ENCODE assay signal across 26 mouse cellular contexts in genomic region chr8:105342768-105343167, GRCm38 (mm10). TPM values are rescaled to one million over a fixed set of nuclear protein-coding genes. Genes with fewer than 3 reads are reported as not detected.
DNase-seq lines count a peak whose midpoint lies in the region; ATAC-seq and TF ChIP-seq lines count a peak whose summit lies in the region.
"Had no signal": no experiment of that assay in that cellular context is flagged by ENCODE, and none has a peak within 500 bp of the region (broad histone marks: within the 10 kb centered on the region; RNA-seq: fewer than 3 reads in every experiment).

No protein-coding gene starts in this region.

- peaks cover 6% of the 10 kb centered on the region for H3K36me3 ChIP-seq in kidney, embryonic 15.5 days
- H3K36me3 ChIP-seq in kidney, adult 2 months (ENCODE audit: control insufficient read depth, insufficient read depth, low read length): no peaks in the 10 kb centered on the region
- peaks cover 14% of the 10 kb centered on the region for H3K36me3 ChIP-seq in lung, embryonic 16.5 days (ENCODE audit: control insufficient read depth, insufficient read depth, low read length)
- H3K36me3 ChIP-seq in stomach, embryonic 15.5 days: 0 out of 2 replicates have a peak, but pooled peaks cover 6% of the 10 kb centered on the region
- no peaks in the 10 kb centered on the region for H3K36me3 ChIP-seq in stomach, postnatal 0 days (ENCODE audit: control insufficient read depth, insufficient read depth, low read length)
- H3K36me3 ChIP-seq: embryonic facial prominence, embryonic 12.5 days; embryonic facial prominence, embryonic 15.5 days had no signal

- no peak overlapping the region for H3K4me2 ChIP-seq in kidney, embryonic 15.5 days
- peak overlapping the region; percentile 92 for H3K4me2 ChIP-seq in lung, embryonic 16.5 days (ENCODE audit: low read depth, low read length)
- H3K4me2 ChIP-seq in stomach, embryonic 15.5 days: no peak overlapping the region
- no peak overlapping the region for H3K4me2 ChIP-seq in stomach, postnatal 0 days (replicated peaks; ENCODE audit: low read depth)
- H3K4me2 ChIP-seq: embryonic facial prominence, embryonic 12.5 days; embryonic facial prominence, embryonic 15.5 days; heart, embryonic 12.5 days; hindbrain, embryonic 14.5 days had no signal

- no peak for TF ChIP-seq POLR2A in kidney, adult 2 months (IDR thresholded peaks at IDR 0.05; ENCODE audit: low read depth, low read length)

- no peak for TF ChIP-seq CTCF in kidney, adult 2 months (conservative IDR thresholded peaks at IDR 0.05; ENCODE audit: insufficient read depth, insufficient read length, low read depth, low read length)
- no peak for TF ChIP-seq CTCF in stomach, postnatal 0 days (IDR thresholded peaks at IDR 0.05; ENCODE audit: low read depth)

- H3K9me3 ChIP-seq in kidney, embryonic 15.5 days (replicated peaks): no peaks in the 10 kb centered on the region
- no peaks in the 10 kb centered on the region for H3K9me3 ChIP-seq in lung, embryonic 16.5 days (ENCODE audit: control insufficient read depth, low read length)
- no peaks in the 10 kb centered on the region for H3K9me3 ChIP-seq in stomach, embryonic 15.5 days
- no peaks in the 10 kb centered on the region for H3K9me3 ChIP-seq in stomach, postnatal 0 days (ENCODE audit: control insufficient read depth, low read length)
- H3K9me3 ChIP-seq: embryonic facial prominence, embryonic 12.5 days; embryonic facial prominence, embryonic 15.5 days; G1E; heart, embryonic 12.5 days had no signal

- no peak for TF ChIP-seq EP300 in stomach, postnatal 0 days (optimal IDR thresholded peaks at IDR 0.05)

- peaks cover 69% of the 10 kb centered on the region for H3K4me1 ChIP-seq in kidney, embryonic 15.5 days
- no peaks in the 10 kb centered on the region; the same call in 1 of the 2 replicates for H3K4me1 ChIP-seq in kidney, adult 2 months (ENCODE audit: control insufficient read depth, insufficient read depth, low read length)
- H3K4me1 ChIP-seq in lung, embryonic 16.5 days (replicated peaks; ENCODE audit: control insufficient read depth, insufficient read depth, low read length): peaks cover 63% of the 10 kb centered on the region
- H3K4me1 ChIP-seq in stomach, embryonic 15.5 days: peaks cover 59% of the 10 kb centered on the region
- H3K4me1 ChIP-seq in stomach, postnatal 0 days (replicated peaks; ENCODE audit: control insufficient read depth, insufficient read depth): peaks cover 23% of the 10 kb centered on the region

- ATAC-seq in kidney, embryonic 15.5 days (replicated peaks; ENCODE audit: low FRiP score): no peak
- no peak for ATAC-seq in lung, embryonic 16.5 days (ENCODE audit: low read depth)
- no peak for ATAC-seq in stomach, embryonic 15.5 days (ENCODE audit: insufficient read depth, low FRiP score, low read depth)
- no peak for ATAC-seq in stomach, postnatal 0 days (ENCODE audit: low FRiP score, low TSS enrichment)
- ATAC-seq: forebrain, embryonic 14.5 days; forebrain, postnatal 0 days; hindbrain, postnatal 0 days had no signal

- H3K4me3 ChIP-seq in kidney, embryonic 15.5 days (replicated peaks): no peak overlapping the region
- no peak overlapping the region for H3K4me3 ChIP-seq in kidney, adult 2 months (ENCODE audit: insufficient read depth, low read depth, low read length)
- H3K4me3 ChIP-seq in lung, embryonic 16.5 days (ENCODE audit: low read length): peak overlapping the region; percentile 91
- H3K4me3 ChIP-seq in stomach, embryonic 15.5 days (replicated peaks): no peak overlapping the region
- H3K4me3 ChIP-seq in stomach, postnatal 0 days (ENCODE audit: low read depth, low read length): no peak overlapping the region
- H3K4me3 ChIP-seq: embryonic facial prominence, embryonic 12.5 days; embryonic facial prominence, embryonic 15.5 days; heart, embryonic 12.5 days had no signal

- no peak overlapping the region for H3K9ac ChIP-seq in kidney, embryonic 15.5 days
- H3K9ac ChIP-seq in lung, embryonic 16.5 days (ENCODE audit: low read length): peak overlapping the region; percentile 49
- no peak overlapping the region for H3K9ac ChIP-seq in stomach, embryonic 15.5 days
- no peak overlapping the region for H3K9ac ChIP-seq in stomach, postnatal 0 days (ENCODE audit: low read length)
- H3K9ac ChIP-seq: embryonic facial prominence, embryonic 12.5 days; embryonic facial prominence, embryonic 15.5 days; forebrain, postnatal 0 days; heart, embryonic 12.5 days; hindbrain, embryonic 14.5 days had no signal

- WGBS in kidney, embryonic 15.5 days: 77% methylated on average over 4 of the region's 4 CpGs
- whole genome bisulfite sequencing in kidney, adult 2 months: 92% methylated on average over 4 of the region's 4 CpGs
- 44% methylated on average over 4 of the region's 4 CpGs for WGBS in lung, embryonic 16.5 days
- WGBS in stomach, embryonic 15.5 days: 57% methylated on average over 4 of the region's 4 CpGs
- WGBS in stomach, postnatal 0 days: 77% methylated on average over 4 of the region's 4 CpGs

- 0 out of 2 replicates have a peak overlapping the region, but pooled peaks have one; percentile 19 for H3K27ac ChIP-seq in kidney, embryonic 15.5 days
- no peak overlapping the region for H3K27ac ChIP-seq in kidney, adult 2 months (ENCODE audit: insufficient read depth, low read depth, low read length)
- peak overlapping the region; percentile 98 for H3K27ac ChIP-seq in lung, embryonic 16.5 days (ENCODE audit: low read length)
- peak overlapping the region; percentile 61; the same call in 1 of the 2 replicates for H3K27ac ChIP-seq in stomach, embryonic 15.5 days
- H3K27ac ChIP-seq in stomach, postnatal 0 days (replicated peaks): no peak overlapping the region
- H3K27ac ChIP-seq: embryonic facial prominence, embryonic 12.5 days; embryonic facial prominence, embryonic 15.5 days; hindbrain, embryonic 14.5 days; hindbrain, postnatal 0 days had no signal

- no peak for DNase-seq in kidney, adult 2 months
- DNase-seq in lung, postnatal 36 days: no peak
- no peak for DNase-seq in stomach, postnatal 0 days (ENCODE audit: low spot score)
- DNase-seq: adrenal gland, adult 2 months; adrenal gland, postnatal 14 days; B cell, adult 2 months; cerebellum, adult 11 months; cerebellum, adult 2 months; cerebellum, adult 9-11 months; cerebellum, postnatal 25 days; forebrain, postnatal 0 days; gastrocnemius, postnatal 14 days; heart, adult 11 months; heart, postnatal 14 days; heart, postnatal 4 days had no signal

- no peaks in the 10 kb centered on the region for H3K27me3 ChIP-seq in kidney, embryonic 15.5 days
- H3K27me3 ChIP-seq in kidney, adult 2 months (replicated peaks; ENCODE audit: control insufficient read depth, insufficient read depth, low read length): no peaks in the 10 kb centered on the region
- H3K27me3 ChIP-seq in lung, embryonic 16.5 days (ENCODE audit: control insufficient read depth, insufficient read depth, low read depth, low read length): no peaks in the 10 kb centered on the region
- H3K27me3 ChIP-seq in stomach, embryonic 15.5 days (replicated peaks): no peaks in the 10 kb centered on the region
- no peaks in the 10 kb centered on the region for H3K27me3 ChIP-seq in stomach, postnatal 0 days (ENCODE audit: control insufficient read depth, insufficient read depth, low read length)
- H3K27me3 ChIP-seq: CH12.LX; embryonic facial prominence, embryonic 12.5 days; embryonic facial prominence, embryonic 15.5 days; heart, embryonic 12.5 days had no signal

RNA-seq across cellular contexts. Expression of gene Fhod1, which starts 5.0 kb away (rescaled TPM):
- polyA plus RNA-seq in kidney, embryonic 15.5 days (2015; fragmentation: Nextera tagmentation; extraction: Ambion mirVana): 3.5 TPM in 2 replicates
- polyA plus RNA-seq in kidney, adult 2 months (2012; rRNA removed): 18.2 and 20.0 TPM in 2 replicates
- polyA plus RNA-seq in lung, embryonic 16.5 days (2015; fragmentation: Nextera tagmentation; extraction: Ambion mirVana): 12.7 and 15.8 TPM in 2 replicates
- polyA plus RNA-seq in stomach, embryonic 15.5 days (2015; fragmentation: Nextera tagmentation; extraction: Ambion mirVana): 2.5 and 3.0 TPM in 2 replicates
- 0.63 and 0.93 TPM in 2 replicates for polyA plus RNA-seq in stomach, postnatal 0 days (2015; fragmentation: Nextera tagmentation; extraction: Ambion mirVana)

RNA-seq across cellular contexts. Expression of gene Slc9a5, which starts 5.9 kb away (rescaled TPM):
- polyA plus RNA-seq in kidney, embryonic 15.5 days (2015; fragmentation: Nextera tagmentation; extraction: Ambion mirVana): 2.5 and 2.9 TPM in 2 replicates
- 1.9 and 2.5 TPM in 2 replicates for polyA plus RNA-seq in kidney, adult 2 months (2012; rRNA removed)
- polyA plus RNA-seq in lung, embryonic 16.5 days (2015; fragmentation: Nextera tagmentation; extraction: Ambion mirVana): 5.5 and 6.3 TPM in 2 replicates
- polyA plus RNA-seq in stomach, embryonic 15.5 days (2015; fragmentation: Nextera tagmentation; extraction: Ambion mirVana): 1.9 and 2.0 TPM in 2 replicates
- 0.29 and 0.40 TPM in 2 replicates for polyA plus RNA-seq in stomach, postnatal 0 days (2015; fragmentation: Nextera tagmentation; extraction: Ambion mirVana)

RNA-seq across cellular contexts. Expression of gene Tmem208, which starts 16.6 kb away (rescaled TPM):
- 119 and 125 TPM in 2 replicates for polyA plus RNA-seq in kidney, embryonic 15.5 days (2015; fragmentation: Nextera tagmentation; extraction: Ambion mirVana)
- 113 and 116 TPM in 2 replicates for polyA plus RNA-seq in kidney, adult 2 months (2012; rRNA removed)
- 115 and 125 TPM in 2 replicates for polyA plus RNA-seq in lung, embryonic 16.5 days (2015; fragmentation: Nextera tagmentation; extraction: Ambion mirVana)
- 131 and 132 TPM in 2 replicates for polyA plus RNA-seq in stomach, embryonic 15.5 days (2015; fragmentation: Nextera tagmentation; extraction: Ambion mirVana)
- polyA plus RNA-seq in stomach, postnatal 0 days (2015; fragmentation: Nextera tagmentation; extraction: Ambion mirVana): 105 and 111 TPM in 2 replicates

RNA-seq across cellular contexts. Expression of gene Lrrc29, which starts 16.7 kb away (rescaled TPM):
- 2.2 and 2.6 TPM in 2 replicates for polyA plus RNA-seq in kidney, embryonic 15.5 days (2015; fragmentation: Nextera tagmentation; extraction: Ambion mirVana)
- polyA plus RNA-seq in kidney, adult 2 months (2012; rRNA removed): 11.0 and 14.1 TPM in 2 replicates
- polyA plus RNA-seq in lung, embryonic 16.5 days (2015; fragmentation: Nextera tagmentation; extraction: Ambion mirVana): 2.1 and 2.6 TPM in 2 replicates
- 2.3 and 2.5 TPM in 2 replicates for polyA plus RNA-seq in stomach, embryonic 15.5 days (2015; fragmentation: Nextera tagmentation; extraction: Ambion mirVana)
- polyA plus RNA-seq in stomach, postnatal 0 days (2015; fragmentation: Nextera tagmentation; extraction: Ambion mirVana): 2.7 and 2.8 TPM in 2 replicates

RNA-seq across cellular contexts. Expression of gene Plekhg4, which starts 30.3 kb away (rescaled TPM):
- 0.39 and 0.50 TPM in 2 replicates for polyA plus RNA-seq in kidney, embryonic 15.5 days (2015; fragmentation: Nextera tagmentation; extraction: Ambion mirVana)
- polyA plus RNA-seq in kidney, adult 2 months (2012; rRNA removed): 0.14 and 0.18 TPM in 2 replicates
- polyA plus RNA-seq in lung, embryonic 16.5 days (2015; fragmentation: Nextera tagmentation; extraction: Ambion mirVana): 1.1 and 1.5 TPM in 2 replicates
- polyA plus RNA-seq in stomach, embryonic 15.5 days (2015; fragmentation: Nextera tagmentation; extraction: Ambion mirVana): 0.21 and 0.30 TPM in 2 replicates
- 0.05 and 0.10 TPM in 2 replicates for polyA plus RNA-seq in stomach, postnatal 0 days (2015; fragmentation: Nextera tagmentation; extraction: Ambion mirVana)
- polyA plus RNA-seq: heart, embryonic 12.5 days had no signal

Comparison
In these comparisons a context has a peak if more than half of its experiments do, and no peak if none do; other contexts are left out.
1. H3K27ac ChIP-seq: peak in kidney, embryonic 15.5 days (single experiment), lung, embryonic 16.5 days (single experiment) and stomach, embryonic 15.5 days (single experiment); none in kidney, adult 2 months (single experiment) and stomach, postnatal 0 days (single experiment).